12 mouse cellular contexts compared by ENCODE assay signal in the genomic region with DNA sequence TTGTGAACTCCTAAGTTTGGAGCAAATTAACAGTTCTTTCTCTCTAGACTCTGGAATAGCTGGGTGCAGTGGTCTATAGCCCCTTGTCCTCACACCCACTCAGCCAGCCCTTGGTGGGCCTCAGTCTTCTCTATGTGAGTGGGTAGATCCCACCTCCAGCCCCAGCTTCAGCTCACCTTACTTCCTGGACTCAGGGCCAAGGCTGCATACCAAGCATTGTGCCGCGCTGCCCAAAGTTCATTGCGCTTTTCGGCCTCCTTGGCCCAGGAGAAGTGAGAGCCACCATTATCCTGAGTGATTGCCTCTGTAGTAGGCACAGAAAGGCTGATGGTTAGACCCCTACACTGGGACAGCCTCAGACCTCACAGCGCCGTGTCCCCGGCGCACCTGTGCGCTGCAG. TPM values are rescaled to one million over a fixed set of nuclear protein-coding genes. Genes with fewer than 3 reads are reported as not detected.
"Had no signal": no experiment of that assay in that cellular context is flagged by ENCODE, and none has a peak within 500 bp of the region (broad histone marks: within the 10 kb centered on the region; RNA-seq: fewer than 3 reads in every experiment).

No protein-coding gene starts in this region.

- H3K27ac ChIP-seq: limb, embryonic 13.5 days; liver, embryonic 15.5 days; midbrain, embryonic 15.5 days; neural tube, embryonic 12.5 days; stomach, postnatal 0 days had no signal

- H3K4me1 ChIP-seq: neural tube, embryonic 12.5 days had no signal

- H3K9ac ChIP-seq: limb, embryonic 13.5 days; liver, embryonic 15.5 days; midbrain, embryonic 15.5 days; neural tube, embryonic 12.5 days had no signal

- H3K27me3 ChIP-seq: limb, embryonic 13.5 days; liver, embryonic 15.5 days; midbrain, embryonic 15.5 days; neural tube, embryonic 12.5 days had no signal

- H3K4me3 ChIP-seq: limb, embryonic 13.5 days; liver, embryonic 15.5 days; midbrain, embryonic 15.5 days; neural tube, embryonic 12.5 days had no signal

- DNase-seq: left cerebral cortex, postnatal 4 days; lung, adult 2 months; lung, postnatal 36 days had no signal

- H3K4me2 ChIP-seq: limb, embryonic 13.5 days; liver, embryonic 15.5 days; midbrain, embryonic 15.5 days; neural tube, embryonic 12.5 days had no signal

- H3K9me3 ChIP-seq: liver, embryonic 15.5 days; midbrain, embryonic 15.5 days; neural tube, embryonic 12.5 days had no signal

- H3K36me3 ChIP-seq: liver, embryonic 15.5 days; midbrain, embryonic 15.5 days had no signal

- ATAC-seq: intestine, embryonic 16.5 days; lung, postnatal 0 days; midbrain, embryonic 15.5 days had no signal

RNA-seq across cellular contexts. Expression of gene Ldhd, which starts 2.3 kb away (rescaled TPM):
- total RNA-seq: monocyte, adult 5-6 weeks; neutrophil, adult 5-6 weeks had no signal
